Mouse (Mus musculus) liver, embryonic 12.5 days (tissue): ENCODE results near the gene Syngr2. TPM values are rescaled to one million over a fixed set of nuclear protein-coding genes. Genes with fewer than 3 reads are reported as not detected.
A peak's percentile ranks its signal among the peaks of the same experiment; 100 is the strongest.
"Not testable (repeated sequence)": the region's sequence is repeated elsewhere in the genome, so short reads cannot be mapped to it uniquely, and the experiment has no call there.

Source experiments
- ATAC-seq: fragments of 200-750 bp; cut with Nextera tagmentation; 2 replicates; pipeline ENCODE4 v1.8.0; 2017; ENCODE audit warnings: moderate number of reproducible peaks, mild to moderate bottlenecking, moderate library complexity
- H3K27ac ChIP-seq: fragments of 300-500 bp; sonication (generic); 2 replicates; pipeline ENCODE4 v1.5.1; 2016; ENCODE audit warnings: mild to moderate bottlenecking
- H3K27me3 ChIP-seq: fragments of 300-500 bp; sonication (generic); replicated peaks from 2 replicates; pipeline ENCODE4 v1.6.1; 2016; ENCODE audit warnings: mild to moderate bottlenecking, moderate library complexity
- H3K36me3 ChIP-seq: fragments of 300-500 bp; sonication (generic); 2 replicates; pipeline ENCODE4 v1.6.1; 2016; ENCODE audit warnings: mild to moderate bottlenecking, moderate library complexity
- H3K4me1 ChIP-seq: fragments of 300-500 bp; sonication (generic); 2 replicates; pipeline ENCODE4 v1.6.1; 2016
- H3K4me2 ChIP-seq: fragments of 300-500 bp; sonication (generic); 2 replicates; pipeline ENCODE4 v1.6.1; 2016; ENCODE audit warnings: mild to moderate bottlenecking, moderate library complexity
- H3K4me3 ChIP-seq: fragments of 300-500 bp; sonication (generic); 2 replicates; pipeline ENCODE4 v1.5.1; 2016; ENCODE audit warnings: mild to moderate bottlenecking, moderate library complexity
- H3K9ac ChIP-seq: fragments of 300-500 bp; sonication (generic); 2 replicates; pipeline ENCODE4 v1.6.1; 2016; ENCODE audit warnings: mild to moderate bottlenecking, moderate library complexity
- H3K9me3 ChIP-seq: fragments of 300-500 bp; sonication (generic); replicated peaks from 2 replicates; pipeline ENCODE4 v1.6.1; 2016; ENCODE audit warnings: mild to moderate bottlenecking, moderate library complexity
- WGBS: fragments of 180-500 bp; shearing (Covaris S2); methylation state at CpG from one replicate; pipeline ENCODE4 v1.1.7; 2016; ENCODE audit not compliant: insufficient replicate concordance; 5-methylcytosine and 5-hydroxymethylcytosine counted together
- polyA plus RNA-seq: library from polyadenylated mRNA; unstranded; fragments of >200 nt; fragmentation: Nextera tagmentation; extraction: Ambion mirVana; gene quantifications from 2 replicates; pipeline ENCODE4 v1.2.1, GENCODE M21; 2016

The Syngr2 gene
- polyA plus RNA-seq, 1 experiment from 2014 or later, result 66.4 TPM

DNA sequence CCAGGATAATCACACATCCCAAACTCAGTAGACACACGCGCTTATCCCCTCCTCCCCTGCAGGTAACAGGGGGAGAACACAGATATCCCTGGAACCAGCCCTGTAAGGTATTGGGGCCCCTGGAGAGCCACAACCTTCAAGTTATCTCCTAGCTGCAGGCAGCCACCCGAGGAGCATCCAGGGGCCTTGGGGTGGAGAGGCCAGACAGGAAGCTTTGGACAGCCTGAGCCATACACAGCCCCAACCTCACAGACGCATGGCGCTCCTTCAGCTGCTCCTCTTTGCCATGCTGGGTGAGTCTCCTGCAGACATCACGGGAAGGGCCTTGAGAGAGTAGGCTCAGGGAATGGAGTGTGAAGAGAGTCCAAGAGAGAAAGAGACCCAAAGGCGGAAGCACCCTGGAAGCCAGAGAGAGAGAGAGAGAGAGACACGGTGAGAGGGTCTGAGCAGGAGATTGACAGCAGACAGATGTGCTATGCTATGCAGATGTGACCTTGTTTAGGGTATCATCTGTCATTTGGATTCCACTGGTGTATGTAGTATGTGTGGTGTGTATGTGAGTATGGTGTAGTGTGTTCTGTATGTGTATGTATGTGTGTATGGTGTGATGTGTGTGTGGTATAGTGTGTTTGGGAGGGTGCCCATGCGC, 11.8 kb upstream of the Syngr2 start, which contains the start of gene 6030468B19Rik:
Gene 6030468B19Rik, plus strand, starts transcription at position 150 of the 649 bp plus-strand sequence.
- peak within 1 kb of the TSS; percentile 91 for H3K9ac ChIP-seq
- ATAC-seq, result peak; percentile 94
- H3K36me3 ChIP-seq, result peaks cover 46% of the 10 kb centered on the region
- peak within 1 kb of the TSS; percentile 95 for H3K27ac ChIP-seq
- H3K27me3 ChIP-seq, result no peaks in the 10 kb centered on the region
- no peaks in the 10 kb centered on the region for H3K9me3 ChIP-seq
- H3K4me1 ChIP-seq, result peaks cover 98% of the 10 kb centered on the region
- peak within 1 kb of the TSS; percentile 81 for H3K4me3 ChIP-seq
- peak within 1 kb of the TSS; percentile 84 for H3K4me2 ChIP-seq
- WGBS, result 6% methylated on average over 9 of the region's 9 CpGs

DNA sequence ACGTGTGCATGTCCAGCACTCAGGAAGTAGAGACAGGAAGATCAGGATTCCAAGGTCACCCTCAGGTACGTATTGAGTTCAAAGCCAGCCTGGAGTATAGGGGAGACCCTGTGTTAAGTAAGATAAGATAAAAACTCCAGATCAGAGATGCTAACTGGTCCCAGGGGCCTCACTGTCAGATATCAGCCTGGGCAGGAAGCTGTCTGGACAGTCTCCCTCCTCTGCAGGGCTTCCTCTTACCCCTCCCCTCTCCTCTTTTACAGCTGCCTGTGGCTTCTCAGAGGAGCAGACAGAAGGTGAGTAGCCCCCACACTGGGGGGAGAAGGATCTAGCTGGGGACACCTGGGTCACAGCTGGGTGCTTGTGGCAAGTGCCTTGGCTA, 11.3 kb upstream of the Syngr2 start:
- no peaks in the 10 kb centered on the region for H3K9me3 ChIP-seq
- H3K9ac ChIP-seq, result peak overlapping the region; percentile 91
- H3K4me1 ChIP-seq, result peaks cover 98% of the 10 kb centered on the region
- H3K4me3 ChIP-seq, result peak overlapping the region; percentile 81
- H3K36me3 ChIP-seq, result peaks cover 47% of the 10 kb centered on the region
- ATAC-seq, result peak; percentile 64
- H3K27me3 ChIP-seq, result no peaks in the 10 kb centered on the region
- 0% methylated on average over 2 of the region's 2 CpGs for WGBS
- H3K4me2 ChIP-seq, result peak overlapping the region; percentile 84
- peak overlapping the region; percentile 95 for H3K27ac ChIP-seq

DNA sequence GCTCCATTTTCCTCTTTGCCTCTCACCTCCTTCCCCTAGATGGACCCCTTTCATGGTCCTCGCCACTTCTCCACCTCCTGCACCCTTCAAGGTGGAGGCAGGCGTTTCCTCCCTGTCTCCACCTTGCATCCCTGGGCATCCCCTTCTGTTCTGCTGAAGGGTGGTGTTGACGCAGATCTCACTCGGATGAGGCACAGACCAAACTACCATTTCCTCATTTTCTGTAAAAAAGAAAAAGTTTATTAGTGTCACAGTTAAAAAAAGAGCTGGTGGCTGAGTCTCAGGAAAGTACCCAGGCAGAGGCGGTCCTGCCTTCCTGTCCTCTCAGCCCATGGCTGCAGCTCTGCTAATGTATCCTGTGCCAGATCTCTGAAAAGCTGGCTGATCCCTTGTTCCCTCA, 10.3 kb upstream of the Syngr2 start:
- no peak for ATAC-seq

DNA sequence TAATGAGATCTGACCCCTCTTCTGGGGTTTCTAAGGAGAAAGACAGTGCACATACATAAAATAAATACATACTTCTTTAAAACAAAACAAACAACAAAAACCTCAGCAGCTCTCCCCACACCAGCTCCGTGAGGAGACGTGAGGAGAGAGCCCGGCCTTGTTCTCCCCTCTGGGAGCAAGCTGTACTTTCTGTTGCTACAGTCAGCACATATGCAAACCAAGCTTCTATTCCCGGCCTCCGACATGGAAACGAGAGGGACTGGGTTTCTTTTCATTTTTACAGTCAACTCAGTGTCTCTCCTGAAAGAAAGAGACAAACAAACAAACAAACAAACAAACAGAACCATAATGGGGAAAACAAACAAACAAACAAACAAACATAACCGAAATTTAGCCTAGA, 9.4 kb upstream of the Syngr2 start:
- WGBS, result 86% methylated on average over 7 of the region's 7 CpGs
- H3K4me1 ChIP-seq, result peaks cover 96% of the 10 kb centered on the region
- H3K9me3 ChIP-seq, result no peaks in the 10 kb centered on the region
- H3K36me3 ChIP-seq, result peaks cover 64% of the 10 kb centered on the region
- H3K27me3 ChIP-seq, result no peaks in the 10 kb centered on the region
- ATAC-seq, result no peak
- H3K4me3 ChIP-seq, result peak overlapping the region; percentile 81
- peak overlapping the region; percentile 95 for H3K27ac ChIP-seq
- peak overlapping the region; percentile 84 for H3K4me2 ChIP-seq
- H3K9ac ChIP-seq, result peak overlapping the region; percentile 91

More for the DNA sequence above, 10.3 kb upstream of the Syngr2 start:
- Histone ChIP-seq H3K27me3 (no peaks in the 10 kb centered on the region), H3K9me3 (no peaks in the 10 kb centered on the region), H3K9ac (peak overlapping the region; percentile 91), H3K27ac (peak overlapping the region; percentile 95), H3K4me1 (peaks cover 98% of the 10 kb centered on the region), H3K4me2 (peak overlapping the region; percentile 84), H3K4me3 (peak overlapping the region; percentile 81), H3K36me3 (peaks cover 56% of the 10 kb centered on the region)
- 49% methylated on average over 5 of the region's 5 CpGs for WGBS

DNA sequence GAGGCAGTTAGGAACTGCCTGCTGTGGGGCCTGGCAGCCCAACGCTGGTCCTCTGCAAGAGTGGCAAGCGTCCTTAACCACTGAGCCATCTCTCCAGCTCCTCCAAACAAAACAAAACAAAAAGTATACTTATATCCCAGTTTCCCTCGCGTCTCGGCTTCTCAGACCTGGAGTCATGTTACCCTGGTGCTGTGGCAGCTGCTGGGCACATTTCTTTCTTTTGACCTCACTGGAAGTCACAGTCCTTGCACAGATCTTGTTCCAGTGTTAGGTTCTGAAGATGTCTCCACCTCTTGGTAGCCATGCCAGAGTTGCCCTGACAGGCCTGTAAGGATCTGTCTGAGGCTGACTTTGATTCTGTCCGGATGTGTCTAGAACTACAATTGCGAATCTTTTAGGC, 7.8 kb upstream of the Syngr2 start:
- Histone ChIP-seq H3K4me1 (peaks cover 87% of the 10 kb centered on the region), H3K4me3 (peak overlapping the region; percentile 81), H3K4me2 (peak overlapping the region; percentile 84), H3K27ac (peak overlapping the region; percentile 95), H3K9ac (peak overlapping the region; percentile 91), H3K9me3 (no peaks in the 10 kb centered on the region), H3K27me3 (no peaks in the 10 kb centered on the region), H3K36me3 (peaks cover 80% of the 10 kb centered on the region)
- ATAC-seq, result no peak
- WGBS, result 88% methylated on average over 7 of the region's 7 CpGs

DNA sequence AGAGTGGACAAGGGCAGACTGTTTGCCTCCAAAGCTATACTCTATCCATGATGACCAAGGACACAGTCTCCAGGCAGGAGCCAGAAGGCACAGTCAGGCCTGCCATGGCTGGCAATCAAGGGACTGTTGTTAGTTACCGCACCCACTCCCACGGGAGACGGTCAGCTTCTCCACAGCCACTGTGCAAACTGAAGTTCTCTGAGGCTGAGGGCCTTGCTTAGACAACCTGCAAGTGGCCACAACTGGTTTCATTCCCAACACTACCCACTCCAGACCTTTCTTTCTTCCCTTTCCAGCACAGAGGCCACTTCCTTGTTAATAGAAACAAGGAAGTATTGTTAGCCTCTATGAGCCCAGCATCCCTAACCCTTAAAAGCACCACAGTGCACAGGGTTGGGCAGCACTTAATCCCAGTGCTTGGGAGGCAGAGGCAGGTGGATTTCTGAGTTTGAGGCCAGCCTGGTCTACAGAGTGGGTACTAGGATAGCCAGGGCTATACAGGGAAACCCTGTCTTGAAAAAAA, 6.2 kb upstream of the Syngr2 start:
- H3K4me2 ChIP-seq, result peak overlapping the region; percentile 84
- peak overlapping the region; percentile 91 for H3K9ac ChIP-seq
- no peaks in the 10 kb centered on the region for H3K27me3 ChIP-seq
- peak overlapping the region; percentile 95 for H3K27ac ChIP-seq
- peaks cover 96% of the 10 kb centered on the region for H3K36me3 ChIP-seq
- peak overlapping the region; percentile 81 for H3K4me3 ChIP-seq
- no peaks in the 10 kb centered on the region for H3K9me3 ChIP-seq
- no peak for ATAC-seq
- WGBS, result 89% methylated on average over 3 of the region's 3 CpGs
- H3K4me1 ChIP-seq, result peaks cover 83% of the 10 kb centered on the region

DNA sequence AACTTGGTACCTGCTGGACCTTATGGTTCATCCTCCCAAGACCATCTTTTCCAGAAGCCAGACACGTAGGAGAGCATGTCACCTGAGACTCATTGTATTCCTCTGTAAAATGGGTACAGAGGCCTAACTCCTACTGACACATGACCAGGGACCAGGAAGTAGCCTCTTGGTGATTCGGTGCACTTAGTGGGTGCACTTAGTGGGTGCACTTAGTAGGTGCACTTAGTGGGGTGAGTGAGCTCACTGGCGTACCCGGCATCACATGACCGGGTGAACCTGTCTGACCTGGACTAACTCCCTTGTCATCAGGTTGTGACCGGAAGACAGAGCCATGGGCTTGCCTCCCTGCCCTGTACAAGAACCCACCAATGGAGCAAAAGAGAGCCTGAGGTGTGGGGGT, 2.7 kb upstream of the Syngr2 start:
- no peaks in the 10 kb centered on the region for H3K27me3 ChIP-seq
- no peak overlapping the region for H3K4me3 ChIP-seq
- ATAC-seq, result no peak
- no peaks in the 10 kb centered on the region for H3K9me3 ChIP-seq
- peaks cover 80% of the 10 kb centered on the region for H3K4me1 ChIP-seq
- no peak overlapping the region for H3K9ac ChIP-seq
- WGBS, result 94% methylated on average over 6 of the region's 6 CpGs
- no peak overlapping the region for H3K27ac ChIP-seq
- no peak overlapping the region for H3K4me2 ChIP-seq
- peaks cover 77% of the 10 kb centered on the region for H3K36me3 ChIP-seq

DNA sequence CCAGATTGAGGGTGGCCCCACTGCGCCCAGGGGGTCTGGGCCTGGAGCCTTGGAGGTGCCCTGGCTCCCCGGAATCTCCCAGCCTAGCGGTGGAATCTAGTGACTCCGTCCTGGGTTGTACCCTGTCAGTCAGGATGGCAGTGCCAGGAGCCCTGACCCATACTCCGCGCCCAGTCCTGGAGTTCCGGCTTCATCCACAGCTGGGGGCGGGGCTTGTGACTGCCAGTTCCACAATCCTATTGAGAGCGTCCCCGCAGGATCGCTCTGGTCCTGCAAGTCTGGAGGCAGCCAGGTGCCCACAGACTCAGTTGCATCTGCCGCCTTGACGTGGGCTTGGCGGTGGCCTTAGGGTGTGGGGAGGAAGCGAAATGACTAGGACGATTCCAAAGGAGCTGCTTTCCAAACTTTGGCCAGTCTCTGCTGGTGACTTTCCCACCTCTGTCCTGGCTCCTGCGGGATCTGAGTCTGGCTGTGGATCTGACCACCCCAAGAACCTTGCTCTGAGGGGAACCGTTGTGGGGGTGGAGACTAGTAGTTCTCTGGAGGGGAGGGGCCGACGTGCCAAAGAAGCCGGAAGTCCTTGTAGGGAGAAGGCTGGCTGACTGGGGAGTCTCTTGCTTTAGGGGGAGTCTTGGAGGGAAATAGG, 1.1 kb downstream of the Syngr2 start:
- WGBS, result 1% methylated on average over 21 of the region's 21 CpGs

DNA sequence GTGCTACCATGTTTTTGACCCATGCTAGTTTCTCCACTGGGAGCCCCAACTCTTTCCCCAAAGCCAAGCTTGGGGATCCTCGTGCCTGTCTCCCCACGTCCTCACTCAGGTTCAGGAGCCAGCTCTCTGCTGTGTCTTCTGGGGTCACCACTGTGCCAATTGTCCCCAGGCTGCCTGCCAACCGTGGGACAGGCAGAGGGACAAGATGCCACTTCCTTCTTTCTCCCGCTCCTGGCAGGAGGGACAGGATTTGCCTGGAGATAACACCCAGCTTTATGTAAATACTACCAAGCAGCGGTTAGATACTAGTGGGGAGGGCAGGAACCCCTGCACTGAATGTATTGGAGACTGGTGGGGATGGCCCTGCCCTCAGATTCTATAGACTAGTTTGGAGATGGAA, 4.4 kb downstream of the Syngr2 start:
- H3K4me1 ChIP-seq, result peaks cover 88% of the 10 kb centered on the region
- H3K27me3 ChIP-seq, result no peaks in the 10 kb centered on the region
- no peaks in the 10 kb centered on the region for H3K9me3 ChIP-seq
- peak overlapping the region; percentile 63 for H3K27ac ChIP-seq
- H3K4me3 ChIP-seq, result no peak overlapping the region
- WGBS, result 57% methylated on average over 5 of the region's 5 CpGs
- H3K9ac ChIP-seq, result peak overlapping the region; percentile 23; the same call in 1 of the 2 replicates
- H3K4me2 ChIP-seq, result no peak overlapping the region
- no peak for ATAC-seq
- H3K36me3 ChIP-seq, result peaks cover 78% of the 10 kb centered on the region

More for the DNA sequence above, 1.1 kb downstream of the Syngr2 start:
- H3K9me3 ChIP-seq, result no peaks in the 10 kb centered on the region
- peak; percentile 74 for ATAC-seq
- peak overlapping the region; percentile 95 for H3K4me2 ChIP-seq
- peak overlapping the region; percentile 94 for H3K9ac ChIP-seq
- peaks cover 77% of the 10 kb centered on the region for H3K36me3 ChIP-seq
- peak overlapping the region; percentile 90 for H3K27ac ChIP-seq
- peak overlapping the region; percentile 85 for H3K4me3 ChIP-seq
- peaks cover 85% of the 10 kb centered on the region for H3K4me1 ChIP-seq
- no peaks in the 10 kb centered on the region for H3K27me3 ChIP-seq

DNA sequence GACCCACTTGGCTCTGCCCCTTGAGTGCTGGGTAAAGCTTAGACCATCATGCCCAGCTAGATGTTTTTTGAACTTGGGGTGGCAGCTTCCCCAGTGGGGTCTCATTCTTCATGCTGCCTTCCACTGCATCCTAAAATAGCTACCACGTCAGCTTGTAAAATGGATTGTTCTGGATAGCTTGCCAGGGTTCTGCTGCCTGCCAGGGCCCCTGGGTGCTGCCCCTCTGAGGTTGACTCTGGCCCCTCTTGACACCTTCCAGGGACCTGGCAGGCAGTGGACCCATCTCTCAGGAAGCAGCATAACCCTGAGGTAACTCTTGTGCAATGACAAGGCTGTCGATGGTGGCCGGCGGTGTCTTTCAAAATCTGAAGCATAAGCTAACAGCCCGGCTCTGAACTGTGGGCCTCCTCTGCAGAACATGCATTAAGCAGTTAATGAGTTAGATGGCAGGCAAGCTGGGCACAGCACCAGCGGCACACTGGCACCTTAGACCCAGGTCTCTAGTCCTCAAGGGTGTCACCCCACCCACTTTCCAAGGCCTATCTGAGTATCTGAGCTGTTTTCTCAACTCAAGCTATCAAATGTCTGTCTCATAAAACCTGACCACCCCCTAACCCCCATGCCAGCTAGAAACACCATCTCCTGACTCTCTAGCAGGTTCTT, 5.4 kb downstream of the Syngr2 start:
- peaks cover 87% of the 10 kb centered on the region for H3K36me3 ChIP-seq
- no peak overlapping the region for H3K4me2 ChIP-seq
- WGBS, result 76% methylated on average over 6 of the region's 6 CpGs
- no peak overlapping the region for H3K9ac ChIP-seq
- peak overlapping the region; percentile 63 for H3K27ac ChIP-seq
- H3K4me1 ChIP-seq, result peaks cover 91% of the 10 kb centered on the region
- no peaks in the 10 kb centered on the region for H3K9me3 ChIP-seq
- H3K4me3 ChIP-seq, result no peak overlapping the region
- H3K27me3 ChIP-seq, result no peaks in the 10 kb centered on the region
- ATAC-seq, result no peak

DNA sequence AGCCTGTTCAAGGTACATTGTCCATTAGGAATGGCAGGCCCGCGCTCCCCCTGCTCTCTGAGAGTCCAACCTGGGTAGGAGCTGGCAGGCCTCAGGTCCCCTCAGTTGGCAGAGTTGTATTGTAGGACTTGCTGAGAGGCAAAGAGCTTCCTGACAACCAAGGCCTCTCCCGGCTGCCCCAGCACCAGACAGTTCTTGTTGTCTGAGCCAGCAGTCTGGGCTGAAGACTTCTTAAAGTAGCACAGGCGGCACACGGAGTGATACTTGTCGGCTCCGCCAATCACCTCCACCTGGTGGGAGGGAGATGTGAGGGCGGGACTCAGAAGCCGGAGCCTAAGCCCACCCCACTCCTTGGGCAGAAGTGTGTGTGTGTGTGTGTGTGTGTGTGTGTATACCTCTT, 6.4 kb downstream of the Syngr2 start:
- H3K4me1 ChIP-seq, result peaks cover 81% of the 10 kb centered on the region
- 85% methylated on average over 9 of the region's 9 CpGs for WGBS
- H3K4me3 ChIP-seq, H3K4me2 ChIP-seq, H3K9ac ChIP-seq, H3K9me3 ChIP-seq, ATAC-seq, H3K27me3 ChIP-seq: not testable (repeated sequence)
- peak overlapping the region; percentile 49 for H3K27ac ChIP-seq
- peaks cover 97% of the 10 kb centered on the region for H3K36me3 ChIP-seq
